Mouse (Mus musculus) liver, postnatal 0 days (tissue): ENCODE measurements at regions not wholly inside any gene's neighbourhood (a gene's known extent, or its start where the extent isn't known, plus 50 kb on each side); places are given as distances from the start of the nearest gene placed in this dataset.

Source experiments
- CTCF ChIP-seq: sonication (generic); IDR thresholded peaks from 2 replicates; pipeline ENCODE4 v1.5.1; 2016; ENCODE audit warnings: antibody characterized with exemption, low read depth
- EP300 ChIP-seq: IDR thresholded peaks from 2 replicates; pipeline ENCODE4 v1.6.1; 2016; ENCODE audit warnings: antibody characterized with exemption, low read depth, mild to moderate bottlenecking

GRCm38 (mm10) chr7:75050231-75050630, 258.8 kb downstream of the Sv2b start:
- TF ChIP-seq CTCF, result no peak
- no peak for TF ChIP-seq EP300
